Mouse (Mus musculus): Measurements from ENCODE around the gene Tead3.

- no peak for TF ChIP-seq FLI1 (IDR thresholded peaks at IDR 0.05; ENCODE audit: low read length)
- TF ChIP-seq GATA1 (IDR thresholded peaks at IDR 0.05; ENCODE audit: borderline replicate concordance, low read length) = no peak
These were observed 6.5 kb downstream of the Tead3 start for GRCm38 (mm10) chr17:28344050-28344607.
